Mouse (Mus musculus) E14TG2a.4 (cell line): Measurements from ENCODE around the gene Magea4.

ENCODE experiments used
- H3K27me3 ChIP-seq: 2 replicates; pipeline ENCODE4 v1.6.1; 2014; ENCODE audit warnings: low read length, control low read depth; ENCODE audit not compliant: insufficient read depth
- H3K36me3 ChIP-seq: 2 replicates; pipeline ENCODE4 v1.6.1; 2014; ENCODE audit warnings: low read length, control low read depth; ENCODE audit not compliant: insufficient read depth
- H3K4me1 ChIP-seq: replicated peaks from 2 replicates; pipeline ENCODE4 v1.6.1; 2014; ENCODE audit warnings: low read depth, low read length, control low read depth
- H3K4me3 ChIP-seq: replicated peaks from 2 replicates; pipeline ENCODE4 v1.5.1; 2014; ENCODE audit warnings: mild to moderate bottlenecking, low read length
- H3K9me3 ChIP-seq: 2 replicates; pipeline ENCODE4 v1.6.1; 2014; ENCODE audit warnings: low read length, control low read depth
- CTCF ChIP-seq: conservative IDR thresholded peaks from 2 replicates; pipeline ENCODE4 v1.5.1; 2014; ENCODE audit warnings: low read length
- NANOG ChIP-seq: IDR thresholded peaks from 2 replicates; pipeline ENCODE4 v1.6.1; 2014; ENCODE audit warnings: borderline replicate concordance, low read length, mixed read lengths
- POU5F1 ChIP-seq: IDR thresholded peaks from 2 replicates; pipeline ENCODE4 v1.6.1; 2014; ENCODE audit warnings: low read length, borderline replicate concordance

Gene Magea4

DNA sequence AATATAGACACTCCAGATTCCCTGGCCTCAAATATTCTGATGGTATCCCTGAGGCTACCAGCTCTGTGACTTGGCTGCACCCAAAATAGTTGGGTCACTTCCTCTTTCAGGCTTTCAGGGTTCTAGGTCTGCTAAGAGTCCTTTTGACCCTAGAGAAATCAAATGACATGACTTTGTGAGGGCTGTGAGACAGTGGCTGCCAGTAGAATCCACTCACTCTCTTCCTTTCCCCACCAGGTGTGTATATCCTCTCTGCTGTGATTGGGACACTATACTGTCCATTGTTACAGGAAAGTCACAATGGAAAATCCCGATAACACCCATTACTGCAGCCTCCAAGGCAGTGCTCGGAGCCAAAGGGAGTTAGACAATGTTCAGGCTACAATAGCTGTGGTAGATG lies at the start of gene Magea4:
Magea4 (plus strand) TSS at position 301 of the 400 bp plus-strand sequence.
- Histone ChIP-seq H3K4me3 (no peak within 1 kb of the TSS), H3K4me1 (no peaks in the 10 kb centered on the region), H3K9me3 (peaks cover 4% of the 10 kb centered on the region; the same call in 1 of the 2 replicates), H3K27me3 (no peaks in the 10 kb centered on the region), H3K36me3 (no peaks in the 10 kb centered on the region)
- no peak for TF ChIP-seq CTCF
- no peak for TF ChIP-seq NANOG
- TF ChIP-seq POU5F1, result no peak

DNA sequence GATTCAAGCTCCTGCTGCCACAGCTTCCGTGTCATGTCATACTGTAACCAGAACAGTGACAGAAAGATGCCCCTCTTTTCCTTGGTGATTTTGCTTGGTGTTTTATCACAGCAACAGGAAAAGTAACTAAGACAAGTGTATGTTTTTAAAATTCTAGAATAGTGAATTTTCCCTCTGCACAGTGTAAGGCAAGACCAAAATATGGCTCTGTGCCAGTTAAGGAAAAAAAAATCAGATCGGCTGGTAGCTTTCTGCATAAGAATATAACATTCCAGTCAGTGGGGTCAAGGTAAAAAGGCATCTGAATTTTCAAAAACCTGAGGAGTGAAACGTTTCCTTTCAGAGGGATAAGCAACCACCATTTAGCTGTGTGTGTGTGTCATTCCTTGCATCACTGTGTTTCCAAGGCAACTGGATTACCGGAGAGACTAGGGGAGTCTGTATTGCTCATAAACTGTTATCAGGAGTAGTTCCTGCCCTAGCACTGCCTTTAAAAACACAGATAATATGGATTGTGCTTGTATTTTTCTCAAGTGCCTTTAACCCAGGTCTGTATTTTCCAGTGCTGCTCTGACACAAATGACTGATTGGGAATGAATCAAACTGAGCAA lies 18.8 kb upstream of the Magea4 start:
- Histone ChIP-seq H3K4me3 (no peak overlapping the region), H3K27me3 (no peaks in the 10 kb centered on the region), H3K36me3 (no peaks in the 10 kb centered on the region), H3K4me1 (no peaks in the 10 kb centered on the region), H3K9me3 (no peaks in the 10 kb centered on the region)
- TF ChIP-seq POU5F1 (no peak), CTCF (no peak), NANOG (no peak)

DNA sequence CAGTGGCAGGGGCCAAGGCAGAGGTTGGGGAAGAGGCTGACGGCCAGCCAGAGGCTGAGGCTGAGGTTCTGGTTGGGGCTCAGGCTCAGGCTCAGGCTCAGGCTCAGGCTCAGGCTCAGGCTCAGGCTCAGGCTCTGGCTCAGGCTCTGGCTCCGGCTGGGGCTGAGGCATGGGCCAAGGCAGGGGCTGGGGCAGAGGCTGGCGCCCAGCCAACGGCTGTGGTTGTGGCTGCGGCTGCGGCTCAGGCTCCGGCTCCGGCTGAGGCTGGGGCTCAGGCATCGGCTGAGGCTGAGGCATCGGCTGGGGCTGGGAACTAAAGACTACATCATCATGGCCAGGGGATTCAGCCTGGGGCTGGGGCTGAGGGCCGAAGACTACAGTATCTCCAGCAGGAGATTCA lies 48.8 kb downstream of the Magea4 start:
- Histone ChIP-seq H3K36me3 (no peaks in the 10 kb centered on the region), H3K4me3 (no peak overlapping the region), H3K27me3 (peaks cover 8% of the 10 kb centered on the region; the same call in 1 of the 2 replicates), H3K4me1 (no peaks in the 10 kb centered on the region), H3K9me3 (no peaks in the 10 kb centered on the region)
- no peak for TF ChIP-seq NANOG
- no peak for TF ChIP-seq POU5F1
- no peak for TF ChIP-seq CTCF
